Mouse (Mus musculus) lung, postnatal 25 days (tissue): Measurements from ENCODE around the gene Man1c1.

ENCODE experiments used
- DNase-seq: peaks from one replicate; pipeline ENCODE4 v3.0.0; 2022; ENCODE audit warnings: low spot score

Gene Man1c1

DNA sequence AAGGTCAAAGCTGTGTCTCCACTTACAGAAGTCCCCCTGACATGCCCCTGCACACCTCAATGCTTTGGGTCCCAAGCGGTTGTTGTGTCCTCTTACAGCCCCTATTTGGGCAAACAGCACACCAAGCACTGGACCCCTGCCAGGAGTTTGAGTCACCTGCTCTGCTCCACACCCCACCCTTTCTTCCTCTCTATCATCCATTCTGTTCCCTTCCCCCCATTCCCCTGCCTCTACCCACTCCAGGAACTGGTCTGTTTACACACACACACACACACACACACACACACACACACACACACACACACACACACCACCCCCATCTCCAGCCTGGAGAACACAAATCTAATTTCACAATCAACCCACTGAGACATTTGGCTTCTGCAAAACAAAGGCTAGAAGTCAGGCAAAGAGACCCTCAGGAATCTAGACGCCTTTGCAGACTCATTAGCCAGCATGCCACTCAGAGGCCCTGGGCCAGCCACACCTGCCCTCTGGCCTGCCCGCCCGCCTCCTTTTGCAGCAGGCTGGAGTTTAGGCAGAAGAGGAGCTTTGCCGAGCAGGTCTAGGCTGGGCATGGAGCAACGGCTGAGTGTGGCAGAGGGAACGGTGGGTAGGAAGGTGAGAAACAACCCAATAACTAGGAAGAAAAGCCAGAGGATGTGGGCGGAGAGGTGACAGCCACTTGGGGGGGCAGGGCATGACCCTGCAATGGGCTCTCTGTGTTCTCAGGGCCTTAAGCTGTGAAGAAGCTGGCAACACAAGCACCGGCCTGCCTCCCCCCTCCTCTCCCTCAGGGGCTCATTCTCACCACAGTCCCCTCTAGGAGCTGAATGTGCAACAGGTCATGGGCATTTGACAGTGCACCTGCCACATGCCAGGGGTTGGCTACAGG, 157.0 kb downstream of the Man1c1 start:
- DNase-seq = peak; percentile 59

DNA sequence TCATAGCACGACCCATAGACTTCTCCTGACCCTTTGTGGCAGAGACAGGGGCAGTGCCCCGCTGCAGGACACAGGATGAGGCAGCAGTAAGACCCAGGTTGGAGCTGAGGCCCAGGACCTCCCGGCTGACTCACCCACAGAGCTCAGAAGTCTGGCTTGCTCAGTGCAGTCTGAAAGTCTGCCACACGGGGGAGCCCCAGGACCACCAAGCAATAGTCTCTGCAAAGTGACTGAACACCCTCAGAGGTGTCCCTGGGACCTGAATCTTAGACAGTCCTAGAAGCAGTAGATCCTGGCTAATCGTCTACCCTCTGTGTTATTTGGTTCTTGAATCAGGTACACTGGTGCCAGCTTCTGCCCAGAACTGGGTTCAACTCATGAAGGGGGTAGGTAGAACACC, 160.8 kb downstream of the Man1c1 start:
- DNase-seq = peak; percentile 91

DNA sequence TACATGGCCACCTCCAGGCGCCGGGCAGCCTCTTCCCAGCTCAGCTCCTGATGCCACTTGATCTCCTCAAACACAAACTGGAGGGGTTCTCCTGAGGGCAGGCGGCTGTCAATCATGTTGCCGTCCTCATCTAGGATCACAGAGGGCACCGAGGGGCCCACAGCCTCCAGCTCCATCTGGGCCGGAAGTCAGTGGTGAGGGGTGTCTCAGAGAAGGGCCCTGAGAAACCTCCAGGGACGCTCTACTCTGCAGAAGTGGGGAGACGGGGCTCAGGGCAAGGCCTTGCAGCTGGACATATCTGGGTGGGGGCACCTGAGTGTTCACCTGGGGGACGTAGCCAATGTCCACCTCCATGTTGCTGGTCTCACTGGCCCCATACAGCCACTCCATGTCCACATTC, 161.4 kb downstream of the Man1c1 start:
- no peak for DNase-seq

DNA sequence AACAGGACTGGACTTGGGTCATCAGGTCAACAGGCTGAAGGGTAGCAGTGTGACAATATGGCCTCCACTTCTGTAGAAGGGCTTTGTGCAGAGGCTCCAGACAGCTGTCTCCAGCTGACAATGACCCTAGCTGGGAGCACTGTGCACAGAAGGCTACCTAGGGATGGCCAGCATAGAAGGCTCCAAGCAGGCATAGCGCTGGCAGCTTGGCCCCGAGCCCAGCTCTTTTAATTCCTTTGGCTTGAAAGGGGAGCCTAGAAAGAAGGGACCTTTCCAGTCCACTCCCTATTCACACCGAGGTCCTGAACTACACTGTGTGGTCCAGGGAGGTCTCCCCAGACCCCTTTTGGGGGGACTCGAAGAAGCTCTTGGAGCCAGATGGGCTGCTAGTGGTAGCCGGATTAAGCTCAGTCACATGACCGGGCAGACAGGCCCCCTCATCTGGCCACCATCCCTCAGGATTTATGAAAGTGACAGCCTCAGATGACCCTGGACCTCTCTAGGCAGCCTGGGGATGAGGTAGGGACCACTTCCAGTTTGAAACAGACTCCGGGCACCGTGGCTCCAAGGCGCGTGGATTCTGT, 165.0 kb downstream of the Man1c1 start:
- DNase-seq = no peak

DNA sequence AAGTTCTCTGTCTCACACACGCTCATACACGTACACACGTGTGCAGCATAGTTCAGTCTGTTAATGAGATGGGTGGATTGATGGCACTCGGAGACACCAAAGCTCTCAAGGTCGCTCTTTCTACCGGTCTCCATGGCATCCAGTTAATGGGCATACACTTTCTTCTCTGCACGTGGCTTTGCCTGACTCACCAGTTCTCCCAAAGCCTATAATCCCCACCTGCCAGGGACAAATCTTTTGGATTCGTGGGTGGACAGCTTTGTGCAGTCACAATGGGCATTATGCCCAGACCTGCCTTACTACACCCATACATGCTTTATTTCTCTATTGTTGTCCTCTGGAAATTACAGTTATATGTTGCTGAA, 168.3 kb downstream of the Man1c1 start:
- DNase-seq = no peak

DNA sequence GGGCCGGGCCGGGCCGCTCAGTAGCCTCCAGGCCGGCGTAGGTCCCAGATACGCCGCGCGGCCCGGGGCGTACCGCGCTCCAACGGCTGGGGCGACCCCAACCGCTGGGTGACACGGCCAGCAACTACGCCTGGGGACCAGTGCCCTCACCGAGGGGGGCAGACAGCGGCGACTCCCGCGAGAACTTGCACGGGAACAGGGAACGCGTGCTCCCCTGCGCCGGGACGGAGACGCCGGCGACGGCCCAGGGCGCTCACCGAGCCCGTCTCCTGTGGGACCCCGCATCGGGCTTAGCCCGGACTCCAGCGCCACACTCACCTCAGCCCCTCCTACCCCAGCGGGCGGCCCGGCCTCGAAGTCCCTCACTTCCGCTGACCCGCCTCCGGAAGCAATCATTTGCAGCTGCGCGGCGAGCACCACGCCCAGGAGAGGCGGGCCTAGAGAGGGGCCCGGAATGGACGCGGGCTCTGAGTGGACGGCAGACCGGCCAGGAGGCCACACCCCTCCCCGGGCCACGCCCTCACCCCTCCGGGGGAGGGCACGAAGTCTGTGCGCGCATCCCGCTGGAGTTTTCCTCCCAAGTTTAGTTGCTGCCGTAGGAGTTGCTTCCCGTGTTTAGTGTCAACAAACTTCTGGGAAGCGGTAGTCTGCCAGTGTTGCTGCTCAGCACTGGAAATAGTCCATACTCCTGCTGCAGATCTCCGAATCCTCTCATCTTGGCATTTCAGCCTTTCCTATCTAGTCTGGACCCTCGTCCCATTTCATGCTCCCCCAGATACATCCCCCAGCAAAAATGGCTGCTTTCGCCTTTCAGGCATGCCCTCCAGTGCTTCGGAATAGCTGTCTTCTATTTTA, 168.9 kb downstream of the Man1c1 start, which contains the start of gene Mtfr1l:
TSS of gene Mtfr1l (minus strand) at position 456 of the 855 bp plus-strand sequence.
- peak; percentile 99 for DNase-seq

DNA sequence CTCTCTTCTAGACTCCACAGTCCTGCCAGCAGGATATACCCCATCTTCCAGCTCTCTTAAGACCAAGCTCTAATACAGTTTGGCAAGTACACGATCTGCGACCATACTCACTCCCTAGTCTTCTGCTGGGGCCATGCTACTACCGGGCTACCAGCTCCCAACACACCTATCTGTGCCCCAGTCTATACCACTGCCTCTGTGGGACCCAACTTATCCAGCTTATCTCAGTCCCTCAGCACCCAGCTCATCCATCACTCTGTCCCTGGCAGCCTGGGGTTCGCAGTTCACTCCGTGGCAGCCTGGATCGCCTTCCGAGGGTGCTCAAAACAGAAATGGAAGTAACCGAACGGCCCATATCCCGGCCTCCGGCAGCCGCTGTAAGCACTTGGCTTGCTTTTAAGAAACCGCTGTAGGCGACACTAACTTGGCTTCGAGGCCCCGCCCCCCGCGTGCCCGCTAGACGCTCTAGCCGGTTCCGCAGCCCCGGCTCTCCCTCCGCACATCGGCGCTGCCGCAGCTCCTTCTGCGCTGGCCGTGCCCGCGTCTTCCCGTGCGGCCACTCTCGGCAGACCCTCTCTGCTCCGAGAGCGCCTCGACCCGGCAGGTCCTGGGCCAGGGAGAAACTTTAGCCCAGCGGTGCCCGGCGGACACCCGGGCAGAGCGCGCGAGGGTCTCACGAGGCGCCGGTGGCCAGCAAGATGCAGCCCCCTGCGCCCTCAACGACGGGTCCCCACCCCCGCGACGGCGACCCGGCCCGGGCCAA, 169.8 kb downstream of the Man1c1 start:
- peak; percentile 81 for DNase-seq

DNA sequence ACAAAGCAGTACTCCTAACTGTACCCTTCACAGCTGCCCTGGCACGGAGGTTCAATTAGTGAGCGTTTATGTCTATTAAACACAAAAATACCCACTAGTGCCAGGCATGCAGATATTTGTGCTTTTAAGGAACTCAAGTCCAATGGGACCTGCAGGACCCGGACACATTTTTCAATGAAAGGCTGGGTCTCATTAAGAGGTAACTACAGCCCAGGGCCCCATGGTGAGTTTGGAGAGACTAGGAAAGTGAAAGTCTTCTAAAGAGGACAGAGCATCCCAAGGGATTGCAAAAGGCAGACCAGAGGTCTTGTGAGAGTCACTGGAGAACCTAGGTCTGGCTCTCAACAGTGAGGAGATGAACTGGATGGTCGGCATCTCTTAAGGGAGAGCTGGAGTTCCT, 170.7 kb downstream of the Man1c1 start:
- no peak for DNase-seq

DNA sequence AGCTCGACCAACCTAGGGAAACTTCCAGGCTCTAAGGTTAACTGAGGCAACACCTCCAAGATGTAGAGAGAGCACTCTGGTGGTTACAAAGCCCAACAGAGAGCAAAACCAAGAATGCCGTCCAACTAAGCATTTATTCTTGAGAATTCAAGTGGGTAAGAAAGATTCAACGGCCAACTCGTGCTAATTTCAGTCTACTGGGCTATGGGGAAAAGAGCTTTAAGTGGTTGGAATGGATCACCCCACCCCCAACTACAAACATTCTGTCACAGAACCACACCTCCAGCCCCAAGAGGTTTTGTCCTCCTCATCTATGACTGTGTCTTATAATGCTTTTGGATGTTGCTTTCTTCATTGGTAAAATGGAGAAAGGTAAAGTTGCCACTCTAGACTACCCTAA, 171.2 kb downstream of the Man1c1 start:
- DNase-seq = peak; percentile 73

DNA sequence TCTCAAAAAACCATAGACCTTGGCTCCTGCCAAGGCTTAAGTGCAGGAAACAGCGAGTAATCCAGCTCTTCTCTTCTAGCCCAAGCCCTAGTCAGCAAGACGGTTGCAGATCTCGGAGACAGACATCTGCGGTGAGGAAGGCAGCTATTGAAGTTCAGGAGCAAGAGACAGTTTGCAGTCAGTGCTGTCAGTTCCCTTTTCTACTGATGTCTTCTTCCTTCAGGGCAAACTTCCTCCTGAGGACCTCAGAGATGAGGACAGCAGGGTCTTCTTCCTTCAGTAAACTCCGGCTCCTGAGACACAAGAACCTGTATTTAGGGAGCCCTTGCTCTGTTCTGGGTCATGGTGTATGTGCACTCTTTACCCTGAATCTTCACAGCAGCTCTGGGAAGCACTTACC, 177.9 kb downstream of the Man1c1 start:
- no peak for DNase-seq

DNA sequence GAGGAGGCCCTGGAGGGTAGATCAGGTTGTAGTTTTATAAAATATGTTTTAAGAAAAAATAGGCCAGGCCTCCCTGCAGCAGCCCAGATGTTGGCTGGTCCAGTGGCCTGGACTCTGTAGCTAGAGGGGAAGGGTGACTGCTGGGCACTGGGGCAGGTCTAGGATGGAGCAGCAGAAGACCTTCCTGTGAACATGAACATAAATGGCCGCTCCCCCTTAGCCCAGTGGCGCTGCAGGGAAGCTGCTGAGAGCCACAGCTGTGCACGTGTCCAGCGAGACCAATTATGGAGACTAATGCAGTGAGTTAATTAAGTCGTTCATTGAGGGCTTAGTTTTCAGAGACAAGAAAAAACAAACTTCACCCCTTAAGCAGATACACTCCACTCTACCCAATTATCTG, 178.3 kb downstream of the Man1c1 start:
- no peak for DNase-seq

DNA sequence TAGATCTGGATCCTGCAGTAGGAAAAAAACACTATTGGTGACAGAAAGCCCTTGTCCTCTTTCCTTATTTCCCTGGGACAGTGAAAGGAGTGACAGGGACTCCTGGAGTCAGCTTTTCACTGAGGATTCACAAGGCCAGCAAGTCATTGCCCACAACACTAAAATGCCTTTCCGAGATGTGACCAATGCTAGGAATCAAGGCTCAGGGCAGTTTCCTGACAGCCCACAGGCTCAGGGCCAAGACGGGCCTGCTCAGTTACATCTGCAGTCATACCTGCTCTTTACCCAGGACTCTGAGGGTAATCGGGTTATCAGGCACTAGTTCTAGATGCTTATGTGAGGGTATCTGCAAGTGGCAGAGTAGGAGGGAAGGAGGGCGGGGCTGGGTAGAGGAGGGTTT, 180.6 kb downstream of the Man1c1 start:
- DNase-seq = no peak

DNA sequence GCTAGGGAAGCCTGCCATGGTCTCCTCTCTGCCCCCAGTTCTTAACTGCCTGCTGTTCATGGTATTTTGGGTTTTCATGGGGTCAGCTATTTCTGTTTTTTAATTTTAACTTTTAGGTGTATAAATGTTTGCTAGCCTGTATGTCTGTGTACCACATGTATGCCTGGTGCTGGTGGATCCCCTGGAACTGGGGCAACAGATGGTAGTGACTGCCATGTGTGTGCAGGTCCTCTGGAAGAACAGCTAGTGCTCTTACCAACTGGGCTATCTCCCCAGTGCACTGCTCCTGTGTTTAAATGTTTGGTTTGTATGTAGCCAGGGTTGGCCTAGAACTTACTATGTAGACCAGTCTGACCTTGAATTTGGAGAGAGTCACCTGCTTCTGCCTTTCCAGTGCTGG, 184.8 kb downstream of the Man1c1 start:
- no peak for DNase-seq

DNA sequence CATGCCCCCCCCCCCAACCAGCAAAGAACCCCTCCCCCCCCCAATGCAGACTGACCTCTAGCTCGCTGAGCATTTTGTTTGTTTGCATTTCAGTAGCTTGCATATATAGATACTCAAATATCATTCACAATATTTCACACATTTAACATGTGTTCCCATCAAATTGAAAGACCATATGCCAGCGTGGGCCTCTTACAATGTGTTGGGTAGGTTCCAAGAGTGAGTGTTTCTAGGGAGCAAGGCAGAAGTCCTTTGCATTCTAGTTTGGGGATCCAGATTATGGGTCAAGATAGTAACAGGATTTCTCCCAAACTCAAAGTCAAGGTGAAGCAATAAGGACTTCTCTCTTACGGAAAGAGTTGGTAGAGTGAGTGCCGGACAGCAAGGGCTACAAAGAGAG, 185.5 kb downstream of the Man1c1 start:
- DNase-seq = no peak

DNA sequence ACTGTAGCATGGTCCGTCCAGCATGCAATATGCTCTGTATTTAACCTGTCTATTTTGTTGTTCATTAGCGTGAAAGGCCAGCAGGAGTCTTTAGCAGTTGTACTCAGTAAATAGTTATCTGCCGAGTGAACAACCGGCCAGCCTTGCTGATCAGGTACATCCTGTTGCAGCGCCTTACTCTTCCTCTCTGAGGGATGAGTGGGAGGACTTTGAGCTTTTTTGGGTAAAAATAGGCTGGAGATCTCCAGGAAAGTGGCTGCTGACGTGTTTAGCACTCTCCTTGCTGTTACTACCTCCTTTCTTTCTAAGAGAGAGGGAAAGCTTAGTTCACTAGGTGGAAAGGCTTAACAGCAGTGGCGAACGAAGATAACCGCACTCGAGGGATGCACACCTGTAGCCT, 186.4 kb downstream of the Man1c1 start:
- DNase-seq = no peak

DNA sequence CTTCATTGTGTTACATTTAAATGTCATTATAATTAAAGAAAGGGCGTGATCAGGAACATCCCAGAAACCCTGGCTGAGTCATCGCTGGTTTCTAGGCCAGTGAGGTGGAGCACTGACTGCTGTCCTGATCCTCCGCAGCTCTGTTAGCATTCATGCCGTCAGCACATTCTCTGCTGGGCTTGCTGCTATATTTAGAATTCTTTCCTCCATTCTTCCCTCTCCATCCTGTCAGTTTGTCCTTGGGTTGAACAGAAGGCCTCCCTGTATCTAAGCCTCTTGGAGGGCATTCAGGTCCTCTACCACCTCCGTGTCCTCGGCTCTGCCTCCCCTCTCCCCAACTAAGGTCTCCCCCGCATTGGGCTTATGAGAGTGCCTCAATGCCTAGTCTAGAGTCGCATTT, 187.1 kb downstream of the Man1c1 start:
- no peak for DNase-seq

DNA sequence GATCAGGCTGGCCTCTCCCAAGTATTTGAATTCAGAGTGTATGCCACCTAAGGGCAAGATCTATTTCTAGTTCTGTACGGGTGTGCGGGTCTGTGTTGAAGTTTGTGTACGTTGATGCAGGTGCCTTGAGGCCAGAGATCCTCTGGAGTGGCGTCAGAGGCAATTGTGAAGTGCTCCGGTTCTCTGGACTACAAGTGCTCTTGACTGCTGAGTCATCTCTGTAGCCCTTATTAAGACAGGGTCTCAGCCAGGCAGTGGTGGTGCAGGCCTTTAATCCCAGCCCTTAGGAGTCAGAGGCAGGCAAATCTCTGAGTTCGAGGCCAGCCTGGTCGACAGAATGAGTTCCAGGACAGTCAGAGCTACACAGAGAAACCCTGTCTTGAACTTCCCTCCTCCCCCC, 188.5 kb downstream of the Man1c1 start:
- peak; percentile 72 for DNase-seq

DNA sequence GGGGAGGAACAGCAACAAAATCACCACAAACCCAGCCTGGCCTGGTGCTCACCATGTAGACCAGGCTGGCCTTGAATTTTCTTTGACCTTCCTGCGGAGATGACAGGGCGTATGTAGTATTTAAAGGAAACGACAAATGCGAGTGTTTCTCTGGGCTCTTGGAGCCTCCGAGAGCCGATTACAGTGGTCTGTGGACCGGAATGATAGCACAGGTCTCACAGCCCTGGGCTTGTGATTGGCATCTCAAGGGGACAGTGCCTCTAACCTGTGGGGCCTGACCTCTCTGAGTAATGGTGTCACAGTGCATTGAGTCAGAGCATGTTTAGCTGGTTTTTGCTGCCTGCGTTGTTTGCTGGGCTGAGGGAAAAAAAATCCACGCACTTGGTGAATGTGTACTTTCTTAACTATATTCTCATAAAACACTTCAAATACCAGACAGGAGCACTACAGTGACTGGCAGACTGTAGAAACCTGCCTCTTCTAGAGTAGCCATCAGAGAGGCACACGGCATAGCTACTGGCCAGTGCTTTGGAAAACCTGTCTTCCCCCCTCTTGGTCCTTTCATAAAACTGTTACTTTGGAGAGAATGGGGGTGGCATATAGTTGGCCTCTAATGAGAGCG, 189.7 kb downstream of the Man1c1 start:
- DNase-seq = peak; percentile 57

DNA sequence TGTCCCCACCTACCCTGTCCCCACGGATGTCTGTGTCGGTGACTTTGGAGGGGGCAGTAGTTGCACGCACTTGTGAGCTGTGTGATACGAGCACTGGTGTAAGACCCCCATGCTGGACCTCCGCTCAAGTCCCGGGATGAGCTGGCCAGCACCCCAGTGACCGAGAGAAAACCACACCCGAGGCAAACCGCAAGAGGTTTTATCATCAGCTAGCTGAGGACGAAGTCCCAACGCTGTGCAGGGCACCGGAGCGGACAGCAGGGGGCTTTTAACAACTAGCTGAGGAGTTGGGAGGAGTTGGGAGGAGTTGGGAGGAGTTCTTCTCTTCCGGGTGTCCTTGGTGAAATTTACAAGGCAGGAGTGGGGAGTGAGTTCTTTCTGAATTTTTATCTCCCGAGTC, 191.3 kb downstream of the Man1c1 start:
- peak; percentile 78 for DNase-seq

DNA sequence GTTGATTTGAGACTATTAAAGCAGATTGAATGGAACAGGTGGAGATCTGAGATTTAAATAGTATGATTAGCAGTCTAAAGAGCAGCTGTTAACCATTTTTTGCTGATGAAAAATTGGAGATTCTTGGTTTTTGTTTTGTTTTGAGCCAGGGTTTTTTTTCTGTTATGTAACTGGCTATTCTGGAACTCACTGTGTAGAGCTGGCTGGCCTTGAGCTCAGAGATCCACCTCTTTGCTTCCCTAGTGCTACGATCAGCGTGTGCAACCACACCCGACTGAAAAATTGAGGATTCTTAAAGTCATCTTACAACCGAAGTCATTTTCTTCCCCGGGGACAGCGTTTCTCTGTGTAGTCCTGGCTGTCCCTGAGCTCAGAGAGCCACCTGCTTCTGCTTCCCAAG, 192.4 kb downstream of the Man1c1 start:
- DNase-seq = no peak
